Mouse (Mus musculus) inflammation-experienced regulatory T-cells, adult 16 weeks (primary cell): Measurements from ENCODE around the gene Gmppb. TPM values are rescaled to one million over a fixed set of nuclear protein-coding genes. Genes with fewer than 3 reads are reported as not detected.

ENCODE experiments used
- polyA plus RNA-seq: library from polyadenylated mRNA; unstranded; fragments of 100-300 nt; shearing (Covaris generic); gene quantifications from one replicate; pipeline ENCODE4 v1.2.1, GENCODE M21; 2017

Gmppb gene
- 37.8 TPM for polyA plus RNA-seq

GRCm38 (mm10) chr9:108049016-108049455 is at the start of gene Gmppb:
Gene Gmppb (plus strand): TSS chr9:108049242.

GRCm38 (mm10) chr9:108001922-108002770 is 46.9 kb upstream of the Gmppb start, which contains the start of gene Ip6k1:
Gene Ip6k1 (plus strand): TSS chr9:108002501.

GRCm38 (mm10) chr9:108052885-108053664 is 4.0 kb downstream of the Gmppb start, which contains the start of gene Amigo3:
Gene Amigo3 (plus strand): TSS chr9:108053159.

DNA sequence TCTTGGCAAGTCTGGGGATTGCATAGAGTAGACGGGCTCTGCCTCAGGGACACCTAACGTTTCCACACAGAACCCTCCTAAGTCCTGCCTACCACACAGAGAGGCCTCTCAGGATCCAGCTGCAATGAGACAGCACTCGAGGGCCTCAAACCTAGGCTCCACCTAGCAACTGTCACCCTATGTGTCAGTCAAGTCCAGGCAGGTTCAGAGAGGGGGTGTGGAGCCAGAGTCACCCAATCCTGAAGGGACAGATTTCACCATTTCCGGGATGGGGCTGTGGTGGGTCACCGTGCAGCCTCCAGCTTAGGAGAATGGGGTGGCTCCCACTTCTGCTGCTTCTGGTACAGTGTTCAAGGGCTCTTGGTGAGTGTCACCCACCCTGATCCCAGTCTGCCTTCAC is 31.1 kb downstream of the Gmppb start, which contains the start of gene Mst1:
Mst1 (plus strand) TSS at position 269 of the 400 bp plus-strand sequence.

GRCm38 (mm10) chr9:108082988-108083431 is 34.0 kb downstream of the Gmppb start, which contains the start of gene Rnf123:
Gene Rnf123 (minus strand): TSS chr9:108083346.

GRCm38 (mm10) chr9:108094184-108094941 is 45.3 kb downstream of the Gmppb start, which contains the start of gene Apeh:
Gene Apeh (minus strand): TSS chr9:108094606.

Other genes with a start within 250 kb of the Gmppb start
- 137 TPM for gene Rbm6, start 176.0 kb upstream of the Gmppb start, polyA plus RNA-seq
- gene Mon1a, start 161.1 kb upstream of the Gmppb start, polyA plus RNA-seq: 28.1 TPM
- gene Mst1r, start 142.4 kb upstream of the Gmppb start, polyA plus RNA-seq: not detected
- gene Actl11, start 120.8 kb upstream of the Gmppb start, polyA plus RNA-seq: not detected
- not detected for gene Camkv, start 113.6 kb upstream of the Gmppb start, polyA plus RNA-seq
- 8.0 TPM for gene Traip, start 99.1 kb upstream of the Gmppb start, polyA plus RNA-seq
- gene Uba7, start 73.7 kb upstream of the Gmppb start, polyA plus RNA-seq: 356 TPM
- not detected for gene Gm20661, start 66.2 kb upstream of the Gmppb start, polyA plus RNA-seq
- gene Inka1, start 63.4 kb upstream of the Gmppb start, polyA plus RNA-seq: 2.0 TPM
- not detected for gene Cdhr4, start 56.7 kb upstream of the Gmppb start, polyA plus RNA-seq
- 0.93 TPM for gene Gm20662, start 52.9 kb upstream of the Gmppb start, polyA plus RNA-seq
- gene Ip6k1, start 46.7 kb upstream of the Gmppb start, polyA plus RNA-seq: 91.0 TPM
- gene Amigo3, start 3.9 kb downstream of the Gmppb start, polyA plus RNA-seq: 4.7 TPM
- 3.8 TPM for gene Mst1, start 31.2 kb downstream of the Gmppb start, polyA plus RNA-seq
- gene Rnf123, start 34.1 kb downstream of the Gmppb start, polyA plus RNA-seq: 207 TPM
- 139 TPM for gene Apeh, start 45.4 kb downstream of the Gmppb start, polyA plus RNA-seq
- 0.63 TPM for gene Bsn, start 141.1 kb downstream of the Gmppb start, polyA plus RNA-seq
- gene Dag1, start 214.7 kb downstream of the Gmppb start, polyA plus RNA-seq: 9.2 TPM
- gene Nicn1, start 241.2 kb downstream of the Gmppb start, polyA plus RNA-seq: 3.9 TPM
- 0.63 TPM for gene Amt, start 247.6 kb downstream of the Gmppb start, polyA plus RNA-seq